Mouse (Mus musculus) liver, embryonic 15.5 days (tissue): Measurements from ENCODE around the gene Smim22. TPM values are rescaled to one million over a fixed set of nuclear protein-coding genes. Genes with fewer than 3 reads are reported as not detected.

Experiments used
- ATAC-seq: fragments of 200-750 bp; cut with Nextera tagmentation; 2 replicates; pipeline ENCODE4 v1.8.0; 2017; ENCODE audit warnings: moderate number of reproducible peaks, mild to moderate bottlenecking, moderate library complexity; ENCODE audit not compliant: insufficient read depth
- H3K27ac ChIP-seq: fragments of 300-500 bp; sonication (generic); replicated peaks from 2 replicates; pipeline ENCODE4 v1.5.1; 2015; ENCODE audit warnings: mild to moderate bottlenecking, inconsistent platforms
- H3K27me3 ChIP-seq: fragments of 300-500 bp; sonication (generic); 2 replicates; pipeline ENCODE4 v1.6.1; 2015; ENCODE audit warnings: mild to moderate bottlenecking, inconsistent platforms
- H3K36me3 ChIP-seq: fragments of 300-500 bp; sonication (generic); replicated peaks from 2 replicates; pipeline ENCODE4 v1.6.1; 2015; ENCODE audit warnings: moderate library complexity, mild to moderate bottlenecking, inconsistent platforms
- H3K4me1 ChIP-seq: fragments of 300-500 bp; sonication (generic); replicated peaks from 2 replicates; pipeline ENCODE4 v1.6.1; 2015; ENCODE audit warnings: inconsistent platforms
- H3K4me2 ChIP-seq: fragments of 300-500 bp; sonication (generic); 2 replicates; pipeline ENCODE4 v1.6.1; 2015; ENCODE audit warnings: moderate library complexity, mild to moderate bottlenecking, inconsistent platforms
- H3K4me3 ChIP-seq: fragments of 300-500 bp; sonication (generic); replicated peaks from 2 replicates; pipeline ENCODE4 v1.5.1; 2015; ENCODE audit warnings: mild to moderate bottlenecking, inconsistent platforms
- H3K9ac ChIP-seq: fragments of 300-500 bp; sonication (generic); 2 replicates; pipeline ENCODE4 v1.6.1; 2015; ENCODE audit warnings: moderate library complexity, mild to moderate bottlenecking, inconsistent platforms
- H3K9me3 ChIP-seq: fragments of 300-500 bp; sonication (generic); replicated peaks from 2 replicates; pipeline ENCODE4 v1.6.1; 2016; ENCODE audit warnings: inconsistent platforms
- WGBS: fragments of 180-500 bp; shearing (Covaris S2); methylation state at CpG from one replicate; pipeline ENCODE4 v1.1.7; 2015; ENCODE audit warnings: mixed read lengths; ENCODE audit not compliant: insufficient replicate concordance; 5-methylcytosine and 5-hydroxymethylcytosine counted together
- polyA plus RNA-seq: library from polyadenylated mRNA; unstranded; fragments of >200 nt; fragmentation: Nextera tagmentation; extraction: Ambion mirVana; gene quantifications from 2 replicates; pipeline ENCODE4 v1.2.1, GENCODE M21; 2015

The Smim22 gene
- polyA plus RNA-seq, 1 experiment from 2014 or later, result 9.1 TPM

DNA sequence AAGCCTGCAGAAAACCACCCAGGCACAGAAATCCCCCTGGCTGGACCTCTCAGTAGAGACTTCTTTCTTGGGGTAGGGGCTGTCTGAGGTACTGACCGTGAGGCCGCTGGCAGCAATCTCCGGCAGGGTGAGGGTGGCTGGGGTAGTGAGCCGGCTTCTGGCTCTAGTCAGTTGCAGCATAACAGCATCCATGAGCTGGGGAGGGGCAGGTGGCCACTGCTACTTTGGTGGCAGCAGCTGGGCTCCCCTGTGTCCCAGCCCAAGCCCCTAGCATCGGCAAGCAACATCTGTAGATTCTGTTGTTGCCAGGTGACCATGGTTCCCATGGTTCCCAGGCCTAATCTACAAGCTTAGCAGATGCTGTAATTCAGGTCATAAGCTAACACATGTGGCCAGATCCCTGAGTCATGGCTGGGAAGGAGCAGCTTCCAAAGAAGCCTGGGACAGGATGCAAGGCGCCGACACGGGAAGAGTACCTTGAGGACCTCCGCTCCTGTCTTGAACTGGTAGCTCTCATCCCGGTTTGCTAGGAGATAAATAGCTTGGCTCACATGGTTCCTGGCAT lies 3.4 kb downstream of the Smim22 start:
- Histone ChIP-seq H3K4me2 (peak overlapping the region; percentile 13; the same call in 1 of the 2 replicates), H3K4me1 (peaks cover 56% of the 10 kb centered on the region)

DNA sequence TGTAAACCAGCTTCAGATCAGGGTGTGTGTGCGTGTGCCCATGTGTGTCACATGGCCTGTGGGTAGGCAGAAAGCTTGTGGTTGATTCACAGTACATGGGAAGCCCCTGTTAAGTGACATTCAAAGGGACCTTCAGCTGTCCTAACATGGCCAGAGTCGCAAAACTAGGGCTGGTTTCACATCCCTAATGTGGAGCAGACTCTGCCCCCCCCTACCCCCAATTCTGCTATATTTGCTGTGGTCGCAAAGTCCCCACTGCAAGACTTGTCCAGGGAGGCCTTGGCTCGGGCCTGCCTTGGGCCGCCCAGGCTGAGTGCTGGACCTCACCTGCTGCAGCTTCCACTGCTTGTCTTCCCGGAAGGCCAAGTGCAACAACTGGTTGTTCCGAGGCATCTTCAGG lies 4.2 kb downstream of the Smim22 start:
- Histone ChIP-seq H3K4me3 (no peak overlapping the region), H3K4me2 (peak overlapping the region; percentile 94), H3K36me3 (peaks cover 25% of the 10 kb centered on the region), H3K4me1 (peaks cover 56% of the 10 kb centered on the region), H3K27me3 (peaks cover 10% of the 10 kb centered on the region; the same call in 1 of the 2 replicates), H3K9me3 (no peaks in the 10 kb centered on the region), H3K9ac (0 out of 2 replicates have a peak overlapping the region, but pooled peaks have one; percentile 2), H3K27ac (peak overlapping the region; percentile 33; the same call in 1 of the 2 replicates)
- no peak for ATAC-seq
- WGBS, result 47% methylated on average over 7 of the region's 7 CpGs

More for the DNA sequence above, 3.4 kb downstream of the Smim22 start:
- WGBS, result 80% methylated on average over 10 of the region's 10 CpGs
- Histone ChIP-seq H3K36me3 (peaks cover 17% of the 10 kb centered on the region), H3K27me3 (peaks cover 10% of the 10 kb centered on the region; the same call in 1 of the 2 replicates), H3K4me3 (no peak overlapping the region), H3K9me3 (no peaks in the 10 kb centered on the region), H3K9ac (no peak overlapping the region), H3K27ac (no peak overlapping the region)
- no peak for ATAC-seq

DNA sequence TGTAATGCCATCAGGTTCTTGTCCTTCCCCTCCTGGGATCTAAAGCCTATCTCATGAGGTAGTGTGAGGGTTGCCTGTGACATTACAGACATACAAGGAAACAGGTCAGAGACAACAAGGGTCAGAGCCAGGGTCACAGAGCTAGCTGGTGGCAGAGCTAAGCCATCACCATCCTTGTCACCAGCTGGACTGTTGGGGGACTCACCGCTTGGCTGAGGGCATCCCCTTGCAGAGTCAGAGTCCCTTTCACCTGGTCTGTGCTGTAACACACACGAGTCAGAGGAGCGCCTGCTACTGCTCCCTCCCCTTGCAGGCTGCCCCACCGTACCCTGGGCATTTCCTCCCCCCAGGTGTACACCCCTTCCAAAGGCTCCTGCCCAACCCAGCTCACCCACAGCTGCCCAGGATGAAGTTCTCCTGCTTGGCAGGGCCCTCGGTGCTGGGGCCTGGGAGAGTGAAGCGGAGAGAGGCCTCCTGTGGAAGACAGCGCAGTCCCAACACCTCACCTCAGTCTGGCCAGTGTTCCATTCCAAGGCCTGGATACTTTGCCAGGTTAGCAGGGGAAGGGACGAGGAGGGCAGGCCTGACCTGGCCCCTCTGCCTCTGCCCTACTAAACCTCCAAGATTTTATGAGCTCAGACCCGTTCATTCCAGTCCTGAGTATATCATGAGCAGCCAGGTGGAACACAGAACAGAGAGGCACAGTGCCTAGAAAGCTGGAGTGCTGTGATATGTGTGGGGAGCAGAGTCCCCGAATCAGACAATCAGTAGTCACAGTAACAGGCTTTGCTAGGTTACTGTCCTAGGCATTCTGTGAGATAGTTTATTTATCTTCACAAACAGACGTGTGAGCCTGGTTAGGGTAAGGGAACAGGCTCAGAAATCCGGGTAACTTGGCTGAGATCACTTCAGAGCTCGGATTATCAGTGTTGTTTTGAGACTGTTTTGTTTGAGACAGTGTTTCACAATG lies 5.2 kb downstream of the Smim22 start:
- Histone ChIP-seq H3K4me2 (peak overlapping the region; percentile 94), H3K9me3 (no peaks in the 10 kb centered on the region), H3K4me3 (peak overlapping the region; percentile 72), H3K36me3 (peaks cover 36% of the 10 kb centered on the region), H3K27ac (peak overlapping the region; percentile 58), H3K4me1 (peaks cover 52% of the 10 kb centered on the region), H3K27me3 (peaks cover 10% of the 10 kb centered on the region; the same call in 1 of the 2 replicates), H3K9ac (peak overlapping the region; percentile 65)
- peak; percentile 42 for ATAC-seq
- 39% methylated on average over 13 of the region's 13 CpGs for WGBS

DNA sequence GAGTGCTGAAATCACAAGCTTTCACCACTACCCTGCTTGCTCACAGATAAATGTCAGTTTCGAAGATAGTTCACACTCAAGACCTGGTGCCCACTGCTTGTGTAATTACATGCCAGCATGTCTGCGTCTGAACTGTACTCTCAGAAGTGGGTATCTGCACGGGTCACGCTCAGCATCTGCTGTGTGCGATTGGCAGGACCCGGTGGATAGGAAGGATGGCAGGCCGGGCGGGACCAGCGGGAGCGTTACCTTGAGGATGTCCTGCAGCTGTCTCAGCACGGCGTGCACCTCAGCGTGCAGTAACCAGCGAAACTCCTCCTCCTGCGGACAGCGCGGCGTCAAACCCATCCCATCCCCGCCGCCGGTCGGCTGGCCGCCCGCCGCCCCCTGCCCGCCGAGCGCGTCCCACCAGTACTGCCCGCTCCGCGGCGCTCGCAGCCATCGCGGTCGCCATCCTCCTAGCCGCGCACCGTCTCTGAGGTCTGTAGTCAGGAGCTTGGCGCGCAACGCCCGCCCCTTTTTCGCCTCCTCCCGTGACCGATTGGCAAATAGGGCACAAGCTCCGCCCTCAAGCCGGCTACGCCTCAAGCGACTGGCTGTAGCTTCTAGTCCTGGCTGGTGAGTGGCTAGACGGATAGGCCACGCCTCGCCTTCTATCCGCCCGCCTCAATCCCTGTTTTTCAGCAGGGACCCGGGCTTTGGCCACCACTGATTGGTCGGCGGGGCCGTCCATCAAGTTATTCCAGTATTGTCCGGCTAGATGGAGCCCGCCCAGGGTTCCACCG lies 6.2 kb downstream of the Smim22 start, which contains the start of gene Rogdi:
Rogdi (minus strand) TSS at position 500 of the 785 bp plus-strand sequence.
- Histone ChIP-seq H3K4me3 (peak within 1 kb of the TSS; percentile 72), H3K4me2 (peak within 1 kb of the TSS; percentile 94), H3K9ac (peak within 1 kb of the TSS; percentile 65), H3K9me3 (no peaks in the 10 kb centered on the region), H3K27ac (peak within 1 kb of the TSS; percentile 58), H3K4me1 (peaks cover 47% of the 10 kb centered on the region), H3K36me3 (peaks cover 45% of the 10 kb centered on the region), H3K27me3 (peaks cover 10% of the 10 kb centered on the region; the same call in 1 of the 2 replicates)
- peak; percentile 90 for ATAC-seq
- WGBS, result under 1% methylated on average over 63 of the region's 63 CpGs

DNA sequence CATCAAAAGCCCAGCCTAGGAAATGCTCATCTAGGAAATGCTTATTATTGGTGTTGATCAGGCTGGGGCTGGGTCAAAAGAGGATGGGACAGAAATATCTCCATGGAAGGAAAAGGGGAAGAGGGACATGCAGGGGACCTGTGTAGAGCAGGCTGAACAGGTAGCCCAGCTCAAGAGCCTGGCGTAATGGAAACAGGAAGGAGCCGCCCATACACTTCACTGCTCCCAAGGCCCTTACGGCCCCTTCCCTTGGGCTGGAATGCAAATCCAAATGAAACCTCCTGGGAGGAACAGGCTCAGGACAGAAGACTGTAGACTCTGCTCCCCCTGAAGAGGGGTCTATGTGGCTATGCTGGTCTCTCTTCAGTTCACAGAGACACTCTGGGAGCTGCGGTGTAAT lies 7.5 kb downstream of the Smim22 start:
- peaks cover 55% of the 10 kb centered on the region for H3K36me3 ChIP-seq
- H3K27me3 ChIP-seq, result peaks cover 10% of the 10 kb centered on the region; the same call in 1 of the 2 replicates
- WGBS, result 96% methylated on average over 4 of the region's 4 CpGs

DNA sequence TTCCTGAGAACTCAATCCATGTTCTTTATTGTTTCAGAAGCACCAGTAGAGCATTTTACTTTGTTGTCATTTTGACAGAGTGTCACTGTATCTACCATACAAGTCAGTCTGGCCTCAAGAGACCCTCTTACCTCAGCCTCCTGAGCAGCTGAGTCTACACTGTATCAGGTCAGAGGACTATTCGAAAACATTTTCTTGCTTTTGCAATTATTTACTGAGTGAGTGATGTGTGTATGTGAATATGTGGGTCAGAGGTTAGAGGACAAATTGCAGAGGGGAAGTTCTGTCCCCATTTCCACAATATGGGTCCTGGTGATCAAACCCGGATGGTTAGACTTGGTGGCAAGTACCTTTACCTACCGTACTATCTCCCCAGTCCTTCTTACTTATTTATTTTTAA lies 16.9 kb downstream of the Smim22 start:
- no peak overlapping the region for H3K4me2 ChIP-seq
- H3K4me3 ChIP-seq, result no peak overlapping the region
- no peak overlapping the region for H3K27ac ChIP-seq
- no peaks in the 10 kb centered on the region for H3K27me3 ChIP-seq
- WGBS, result 83% methylated on average over 3 of the region's 3 CpGs
- H3K9me3 ChIP-seq, result no peaks in the 10 kb centered on the region
- peak; percentile 22; the same call in 1 of the 2 replicates for ATAC-seq
- H3K9ac ChIP-seq, result no peak overlapping the region
- H3K36me3 ChIP-seq, result peaks cover 99% of the 10 kb centered on the region
- H3K4me1 ChIP-seq, result no peaks in the 10 kb centered on the region

More for the DNA sequence above, 7.5 kb downstream of the Smim22 start:
- no peak overlapping the region for H3K4me3 ChIP-seq
- H3K9me3 ChIP-seq, result no peaks in the 10 kb centered on the region
- no peak overlapping the region; the same call in 1 of the 2 replicates for H3K27ac ChIP-seq
- H3K9ac ChIP-seq, result no peak overlapping the region
- ATAC-seq, result no peak
- no peak overlapping the region for H3K4me2 ChIP-seq
- peaks cover 39% of the 10 kb centered on the region for H3K4me1 ChIP-seq

DNA sequence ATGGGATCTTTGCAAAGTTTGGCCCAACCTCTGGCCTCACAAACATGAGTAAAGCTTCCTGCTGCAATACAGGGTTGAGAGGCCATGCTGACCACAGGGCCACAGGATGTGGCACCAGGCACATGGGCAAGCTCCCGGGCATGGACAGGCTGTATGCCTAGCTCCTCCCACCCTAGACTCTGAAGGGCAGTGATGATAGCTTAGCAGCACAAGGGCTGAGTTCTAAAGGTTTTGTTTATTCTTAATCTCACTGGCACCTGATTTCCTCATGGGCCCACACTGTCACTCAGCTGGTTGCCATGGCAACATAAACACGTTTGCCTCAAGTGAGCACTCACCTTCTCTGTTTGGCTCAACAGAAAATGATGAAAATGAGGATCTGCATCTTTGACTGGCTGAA lies 22.8 kb downstream of the Smim22 start:
- no peak overlapping the region for H3K27ac ChIP-seq
- H3K36me3 ChIP-seq, result peaks cover 100% of the 10 kb centered on the region
- ATAC-seq, result peak; percentile 47; the same call in 1 of the 2 replicates
- WGBS, result 43% methylated on average over 2 of the region's 2 CpGs
- no peaks in the 10 kb centered on the region; the same call in 1 of the 2 replicates for H3K4me1 ChIP-seq
- H3K9ac ChIP-seq, result no peak overlapping the region
- H3K9me3 ChIP-seq, result no peaks in the 10 kb centered on the region
- H3K4me3 ChIP-seq, result no peak overlapping the region
- H3K4me2 ChIP-seq, result no peak overlapping the region
- no peaks in the 10 kb centered on the region for H3K27me3 ChIP-seq

DNA sequence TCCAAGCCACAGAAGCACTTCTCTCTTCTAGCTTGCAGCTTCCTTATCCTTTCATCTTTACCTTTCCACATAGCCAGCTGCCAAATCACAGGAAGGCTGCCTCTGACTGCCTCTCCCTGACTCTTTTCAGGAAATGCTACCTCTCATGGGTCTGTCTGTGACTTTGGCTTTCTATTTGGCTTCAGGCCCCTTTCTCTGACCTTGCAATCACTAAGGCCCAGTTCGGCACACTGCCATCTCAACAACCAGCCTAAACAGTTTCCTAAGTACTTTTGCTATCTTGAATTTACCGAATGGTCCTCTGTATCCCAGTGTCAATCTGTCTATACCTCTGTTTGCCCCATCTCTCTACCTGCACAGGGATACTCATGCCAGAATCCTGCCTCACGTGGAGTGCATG lies 28.5 kb downstream of the Smim22 start:
- Histone ChIP-seq H3K27ac (no peak overlapping the region), H3K36me3 (peaks cover 97% of the 10 kb centered on the region), H3K27me3 (no peaks in the 10 kb centered on the region), H3K4me1 (no peaks in the 10 kb centered on the region), H3K4me3 (no peak overlapping the region), H3K9me3 (no peaks in the 10 kb centered on the region), H3K4me2 (no peak overlapping the region), H3K9ac (no peak overlapping the region)
- no peak for ATAC-seq
- WGBS, result 83% methylated on average over 3 of the region's 3 CpGs

DNA sequence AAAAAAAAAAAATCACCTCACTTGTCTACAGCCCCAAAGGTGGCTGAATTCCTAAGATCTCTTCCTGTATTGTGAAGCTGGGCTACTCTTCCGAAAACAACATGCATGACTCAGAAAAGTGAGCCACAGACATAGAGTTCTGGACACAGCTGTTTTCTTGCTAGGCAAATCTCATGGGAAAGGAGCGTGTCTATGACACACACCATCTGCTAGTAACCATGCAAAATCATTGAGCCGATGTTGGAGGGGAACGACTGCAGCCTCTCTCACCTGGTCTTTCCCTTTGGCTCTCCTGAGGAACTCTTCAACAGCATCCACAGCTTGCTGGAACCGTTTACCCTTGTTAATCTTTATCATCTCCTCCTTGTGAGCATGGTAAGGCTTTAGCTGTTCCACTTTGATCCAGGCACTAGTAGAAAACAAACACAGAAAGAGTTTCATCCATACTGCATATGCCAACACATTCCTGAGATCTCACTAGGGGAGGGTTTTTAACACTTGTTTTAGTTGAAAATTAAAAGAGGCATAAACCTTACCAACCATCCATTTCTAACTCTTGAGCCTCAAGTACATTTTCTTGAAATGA lies 29.7 kb downstream of the Smim22 start:
- 85% methylated on average over 5 of the region's 5 CpGs for WGBS
- Histone ChIP-seq H3K27ac (no peak overlapping the region), H3K4me3 (no peak overlapping the region), H3K36me3 (peaks cover 97% of the 10 kb centered on the region), H3K9ac (no peak overlapping the region), H3K9me3 (no peaks in the 10 kb centered on the region), H3K4me1 (no peaks in the 10 kb centered on the region), H3K4me2 (no peak overlapping the region), H3K27me3 (no peaks in the 10 kb centered on the region)
- ATAC-seq, result no peak

DNA sequence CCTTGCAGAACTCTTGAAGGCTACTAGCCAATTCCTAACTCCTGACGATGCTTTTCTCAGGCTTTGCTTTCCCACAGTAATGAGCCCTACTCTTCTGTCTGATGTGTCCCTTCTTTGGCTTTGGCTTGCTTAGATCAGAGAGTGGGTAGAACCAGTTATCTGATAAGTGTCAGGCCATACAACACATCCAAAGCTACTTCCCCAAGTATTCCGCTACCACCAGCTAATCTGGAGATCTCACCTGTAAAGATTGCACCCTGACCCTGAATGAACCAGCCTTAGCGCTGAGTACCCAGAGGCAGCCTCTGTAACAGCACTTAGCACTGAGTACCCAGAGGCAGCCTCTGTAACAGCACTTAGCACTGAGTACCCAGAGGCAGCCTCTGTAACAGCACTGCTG lies 38.2 kb downstream of the Smim22 start:
- peaks cover 21% of the 10 kb centered on the region for H3K4me1 ChIP-seq
- H3K36me3 ChIP-seq, result peaks cover 72% of the 10 kb centered on the region
- no peak overlapping the region for H3K4me3 ChIP-seq
- H3K9ac ChIP-seq, result no peak overlapping the region
- no peak for ATAC-seq
- no peaks in the 10 kb centered on the region for H3K9me3 ChIP-seq
- WGBS, result 87% methylated on average over 3 of the region's 3 CpGs
- no peak overlapping the region for H3K4me2 ChIP-seq
- H3K27me3 ChIP-seq, result no peaks in the 10 kb centered on the region
- H3K27ac ChIP-seq, result no peak overlapping the region
